In genomic region chr12:5070131-5070530, GRCm38 (mm10) we compare ENCODE assay signal across 20 mouse cellular contexts.
A peak's percentile ranks its signal among the peaks of the same experiment; 100 is the strongest.
DNase-seq lines count a peak whose midpoint lies in the region; ATAC-seq and TF ChIP-seq lines count a peak whose summit lies in the region.
"Had no signal": no experiment of that assay in that cellular context is flagged by ENCODE, and none has a peak within 500 bp of the region (broad histone marks: within the 10 kb centered on the region; RNA-seq: fewer than 3 reads in every experiment).

No protein-coding gene starts in this region.

- no peak for DNase-seq in frontal cortex, postnatal 10 days (ENCODE audit: low spot score in 2 of 2)
- DNase-seq in left cerebral cortex, adult 2 months (ENCODE audit: extremely low spot score in 1 of 2, low spot score in 2 of 2): no peak
- no peak for DNase-seq in left cerebral cortex, postnatal 36 days (ENCODE audit: low spot score in 2 of 2)
- peak; percentile 73 for DNase-seq in telencephalon, adult 2 months (ENCODE audit: low read depth, low spot score)
- no peak for DNase-seq in thymus, postnatal 14 days
- DNase-seq: adrenal gland, adult 2 months; adrenal gland, postnatal 10 days; adrenal gland, postnatal 25 days; B cell, adult 2 months; cerebellum, adult 11-12 months; cerebellum, adult 2 months; cerebellum, adult 9-10 months; cerebellum, postnatal 10 days; cerebellum, postnatal 25 days had no signal

- H3K79me3 ChIP-seq in C2C12 (ENCODE audit: low read depth): no peaks in the 10 kb centered on the region

- no peaks in the 10 kb centered on the region for H3K79me2 ChIP-seq in C2C12 (ENCODE audit: control insufficient read depth, insufficient read depth)

- intact Hi-C loops in left cerebral cortex, adult 2 months (cut with DNase I): no loop called here
- intact Hi-C loops in left cerebral cortex, postnatal 36 days (cut with DNase I): no loop called here

- no peak for TF ChIP-seq CTCF in left cerebral cortex, adult 2 months (IDR thresholded peaks at IDR 0.05)
- no peak for TF ChIP-seq CTCF in C2C12 (IDR thresholded peaks at IDR 0.05; ENCODE audit: control insufficient read depth, insufficient read depth, insufficient read length)

- peaks cover 9% of the 10 kb centered on the region for H3K27me3 ChIP-seq in C2C12 (ENCODE audit: control insufficient read depth, insufficient read depth, insufficient read length)
- H3K27me3 ChIP-seq: embryonic facial prominence, embryonic 12.5 days; forebrain, embryonic 13.5 days; forebrain, embryonic 15.5 days had no signal

- H3K27ac ChIP-seq in left cerebral cortex, adult 2 months: 0 out of 2 replicates have a peak overlapping the region, but pooled peaks have one; percentile 38
- H3K27ac ChIP-seq: embryonic facial prominence, embryonic 10.5 days; embryonic facial prominence, embryonic 12.5 days; forebrain, embryonic 13.5 days; forebrain, embryonic 15.5 days had no signal

- ATAC-seq in frontal cortex, adult (ENCODE audit: low TSS enrichment): peak; percentile 79
- ATAC-seq: forebrain, embryonic 13.5 days; forebrain, embryonic 15.5 days had no signal

- no peaks in the 10 kb centered on the region for H3K36me3 ChIP-seq in C2C12 (ENCODE audit: control insufficient read depth, insufficient read depth)
- H3K36me3 ChIP-seq: embryonic facial prominence, embryonic 10.5 days; embryonic facial prominence, embryonic 12.5 days; forebrain, embryonic 15.5 days had no signal

- no peak overlapping the region for H3K4me3 ChIP-seq in left cerebral cortex, adult 2 months
- peak overlapping the region; percentile 2 for H3K4me3 ChIP-seq in C2C12 (ENCODE audit: insufficient read depth, poor library complexity, severe bottlenecking)
- H3K4me3 ChIP-seq: embryonic facial prominence, embryonic 10.5 days; embryonic facial prominence, embryonic 12.5 days; forebrain, embryonic 13.5 days; forebrain, embryonic 15.5 days had no signal

- H3ac ChIP-seq in C2C12 (ENCODE audit: control insufficient read depth, insufficient read length, low read depth): no peak overlapping the region

TF ChIP-seq in C2C12, 6 proteins besides CTCF, POLR2A, EP300 and RAD21:
- TF ChIP-seq CEBPB (IDR thresholded peaks at IDR 0.05; ENCODE audit: low read depth): no peak
- TF ChIP-seq FOSL1 (IDR thresholded peaks at IDR 0.05; ENCODE audit: insufficient read depth, low read length, poor library complexity, severe bottlenecking): no peak
- TF ChIP-seq MYOG (IDR thresholded peaks at IDR 0.05; ENCODE audit: control insufficient read depth, extremely low read depth, insufficient read length): no peak
- TF ChIP-seq MYOD1 (IDR thresholded peaks at IDR 0.05; ENCODE audit: control insufficient read depth, insufficient read length, low read depth): no peak
- TF ChIP-seq MAX (IDR thresholded peaks at IDR 0.05): no peak
- no peak for TF ChIP-seq USF1 (IDR thresholded peaks at IDR 0.05; ENCODE audit: low read depth)
